Mouse (Mus musculus) embryo, embryonic 11.5 days (tissue): ENCODE measurements at regions not wholly inside any gene's neighbourhood (a gene's known extent, or its start where the extent isn't known, plus 50 kb on each side); places are given as distances from the start of the nearest gene placed in this dataset.
A peak's percentile ranks its signal among the peaks of the same experiment; 100 is the strongest.

Experiments used
- DNase-seq: peaks from one replicate; pipeline ENCODE4 v3.0.0-alpha.2; 2012; ENCODE audit warnings: low read depth, low spot score

DNA sequence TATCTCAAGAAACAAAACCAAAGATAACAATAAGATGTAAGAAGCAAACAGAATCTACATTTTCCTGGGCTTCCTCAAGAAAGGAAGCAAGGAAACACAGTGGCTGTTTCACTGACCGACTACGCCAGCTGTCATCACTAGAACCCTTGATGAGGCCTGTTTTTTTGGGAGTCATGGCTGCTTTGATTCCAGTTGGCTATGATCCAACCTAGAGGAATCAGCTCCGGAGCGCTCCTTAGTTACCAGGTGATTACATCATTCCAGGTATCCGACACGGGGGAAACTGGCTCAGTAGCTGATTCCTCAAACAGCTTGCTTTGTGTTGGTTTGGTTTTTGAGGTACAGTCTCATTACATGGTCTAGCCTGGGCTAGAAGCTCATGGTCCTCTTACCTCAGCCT, 84.1 kb upstream of the Galnt15 start:
- DNase-seq, result no peak

DNA sequence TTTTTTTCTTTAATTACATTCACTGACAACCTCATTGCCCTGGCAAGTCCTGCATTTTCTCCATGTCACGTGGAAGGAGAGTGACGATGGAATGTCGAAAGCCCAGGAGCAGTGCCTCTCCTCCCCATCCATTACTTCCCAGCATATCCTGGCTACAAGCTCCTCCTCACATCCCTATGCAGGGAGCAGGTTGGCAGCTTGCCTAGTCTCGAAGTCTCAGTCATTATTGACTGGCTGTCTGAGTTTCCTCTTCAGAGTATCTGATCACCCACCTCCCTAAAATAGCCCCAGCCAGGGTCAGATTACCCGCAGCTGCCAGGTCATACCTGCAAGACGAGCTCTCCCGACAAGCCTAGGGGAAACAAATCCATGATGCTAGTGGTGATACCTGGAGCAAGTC, 83.7 kb upstream of the Galnt15 start:
- no peak for DNase-seq

DNA sequence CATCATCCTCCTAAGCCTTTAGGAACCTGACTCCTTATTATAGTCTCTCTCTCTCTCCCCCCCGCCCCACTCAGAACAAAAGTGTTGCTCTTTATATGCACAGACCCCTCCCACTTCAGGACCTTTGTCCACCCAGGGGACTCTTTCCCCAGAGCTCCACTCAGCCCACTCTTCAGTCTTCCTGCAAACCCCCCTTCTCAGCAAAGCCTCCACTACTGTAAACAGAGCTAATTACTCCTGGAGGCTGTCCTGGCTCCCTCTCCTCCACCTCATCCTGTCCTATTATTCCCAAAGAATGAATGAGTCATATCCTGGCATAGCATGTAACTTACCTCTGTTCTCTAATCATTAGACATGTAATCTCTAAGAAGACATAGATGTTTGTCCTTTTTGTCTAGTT, 82.8 kb upstream of the Galnt15 start:
- DNase-seq, result no peak

DNA sequence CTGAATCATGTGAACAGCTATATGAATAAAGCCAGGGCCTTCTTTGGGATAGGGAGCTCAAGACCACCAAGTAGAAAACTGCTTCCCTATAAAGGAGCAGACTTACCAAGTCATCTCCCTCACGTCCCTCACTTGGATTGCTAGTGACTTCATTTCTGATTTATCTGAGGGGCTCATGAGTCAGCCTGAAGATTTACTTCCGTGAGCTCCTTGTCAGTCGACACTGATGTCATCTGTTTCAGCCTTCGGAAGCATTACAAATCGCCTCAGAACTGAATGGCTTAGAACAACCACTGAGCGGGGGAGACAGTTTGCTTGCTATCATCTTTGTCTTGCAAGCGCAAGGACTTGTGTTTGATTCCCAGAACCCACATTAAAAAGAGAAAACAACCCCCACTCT, 81.5 kb upstream of the Galnt15 start:
- DNase-seq, result no peak

DNA sequence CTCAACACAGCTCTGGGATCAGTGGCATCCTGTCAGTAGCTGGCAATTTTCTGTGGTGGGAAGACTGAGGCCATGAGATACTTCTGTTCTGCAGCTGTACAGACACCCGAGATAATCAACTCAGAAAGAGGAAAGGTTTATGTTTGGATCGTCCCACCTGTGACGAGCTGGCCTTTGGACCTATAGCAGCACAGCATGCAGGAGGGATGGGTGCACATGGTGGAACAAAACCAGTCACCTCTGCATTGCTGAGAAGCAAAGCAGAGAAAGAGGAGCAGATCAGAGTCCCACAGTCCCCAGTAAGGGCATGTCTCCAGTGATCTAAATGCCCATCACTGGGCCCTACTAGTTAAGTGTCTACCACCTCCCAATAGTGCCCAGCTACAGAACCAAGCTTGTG, 76.9 kb upstream of the Galnt15 start:
- no peak for DNase-seq

DNA sequence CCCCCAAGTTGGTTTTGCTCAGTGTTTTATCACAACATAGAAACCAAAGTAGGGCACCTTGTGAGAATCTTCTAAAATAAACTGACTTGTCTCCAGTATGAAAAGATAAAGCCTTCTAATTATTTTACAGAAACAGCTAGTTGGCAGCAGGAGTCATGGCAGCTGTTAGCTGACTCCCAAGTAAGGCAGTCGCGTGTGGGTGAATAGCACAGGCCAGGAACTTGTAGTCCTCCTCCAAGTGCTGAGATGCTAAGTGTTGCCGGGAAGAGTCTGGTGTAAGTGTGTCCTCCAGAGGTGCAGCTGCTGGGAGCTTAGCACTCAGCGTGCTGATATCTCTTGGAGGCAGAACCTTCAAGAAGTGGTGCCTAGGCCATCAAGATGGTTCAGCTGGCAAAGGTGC, 75.0 kb upstream of the Galnt15 start:
- DNase-seq, result no peak

DNA sequence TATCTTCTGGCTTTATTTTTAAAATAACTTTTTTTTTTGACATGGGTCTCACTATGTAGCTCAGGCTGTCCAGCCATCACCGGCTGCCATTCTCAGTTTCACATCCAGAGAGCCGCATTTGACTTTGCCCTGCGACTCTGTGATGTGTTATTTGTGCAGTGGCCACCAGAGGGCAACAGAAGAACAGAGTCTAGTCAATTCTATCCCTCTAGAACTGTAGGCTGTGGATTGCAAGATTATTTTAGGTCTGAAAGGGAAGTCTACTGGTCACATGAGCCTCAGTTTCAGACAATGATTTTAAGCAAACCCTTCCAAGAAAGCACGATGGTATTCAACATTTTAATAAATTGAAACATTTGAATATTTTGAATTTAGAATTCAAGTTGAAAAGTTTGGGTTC, 73.8 kb upstream of the Galnt15 start:
- peak; percentile 67 for DNase-seq

DNA sequence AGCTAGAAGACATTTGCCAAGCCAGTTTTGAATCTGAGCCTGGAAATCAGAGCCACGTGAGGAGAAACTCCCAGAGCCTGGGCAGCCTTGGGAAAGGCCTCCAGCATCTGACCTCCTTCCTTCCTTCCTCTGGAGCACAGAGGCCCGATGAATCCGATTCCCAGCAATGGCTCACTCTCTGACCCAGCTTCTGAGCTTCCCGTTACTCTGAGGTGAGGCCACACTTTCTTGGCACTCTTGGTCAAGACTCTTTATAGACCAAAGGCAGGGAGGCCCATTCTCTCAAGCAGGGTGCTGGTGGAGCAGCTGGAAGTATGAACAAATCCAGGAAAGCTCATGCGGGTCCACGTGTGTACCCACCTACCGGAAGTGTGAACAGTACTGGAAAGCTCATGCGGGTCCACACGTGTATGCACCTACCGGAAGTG, 71.6 kb upstream of the Galnt15 start:
- DNase-seq, result no peak

DNA sequence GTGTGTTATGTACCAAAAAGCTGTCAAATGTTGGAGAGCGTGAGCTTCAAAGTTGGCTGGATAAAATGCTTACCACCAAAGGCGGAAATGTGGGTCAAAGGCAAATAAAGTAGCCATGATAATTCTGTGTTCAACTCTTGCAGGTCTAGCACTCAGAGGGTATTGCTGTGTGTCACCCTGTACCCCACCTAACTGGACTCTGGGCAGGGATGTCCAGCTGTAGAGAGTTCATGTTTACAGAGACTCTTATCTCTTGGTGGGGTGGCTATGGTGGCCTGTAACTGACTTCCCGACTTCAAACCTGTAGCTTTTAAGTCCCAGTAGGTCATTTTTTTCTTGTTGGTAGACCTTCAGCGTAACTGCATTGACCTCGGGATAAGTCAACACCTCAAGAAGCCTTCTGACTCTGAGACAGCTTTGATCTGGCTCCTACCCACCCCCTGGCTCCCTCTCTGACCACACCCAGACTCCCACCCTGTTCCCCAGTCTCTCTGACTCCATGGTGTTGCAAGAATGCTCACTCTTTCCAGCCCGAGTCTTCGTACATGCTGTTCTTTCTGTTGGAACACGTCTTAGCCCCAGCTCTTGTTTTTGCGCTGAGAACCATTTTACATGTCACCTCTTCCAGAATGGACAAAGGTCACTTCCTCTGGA, 68.5 kb upstream of the Galnt15 start:
- no peak for DNase-seq

DNA sequence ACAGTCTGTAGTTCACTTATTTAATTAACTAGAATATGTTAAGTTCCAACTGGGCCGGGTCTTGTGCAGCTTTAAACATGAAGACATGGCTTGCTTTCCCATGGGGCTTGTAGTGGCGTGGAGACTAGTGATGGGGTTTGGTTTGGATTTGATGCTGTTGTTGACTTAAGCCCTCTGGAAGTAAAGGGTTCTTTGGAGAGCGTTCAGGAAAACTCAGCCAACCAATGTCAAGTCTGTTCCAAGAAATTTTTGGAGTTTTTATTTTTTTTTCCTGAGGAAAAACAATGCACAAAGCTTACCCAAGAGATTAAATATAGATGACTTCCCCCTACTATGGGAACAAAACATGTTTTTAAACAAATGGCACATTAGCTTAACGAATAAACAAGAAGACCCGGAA, 67.3 kb upstream of the Galnt15 start:
- DNase-seq, result no peak

DNA sequence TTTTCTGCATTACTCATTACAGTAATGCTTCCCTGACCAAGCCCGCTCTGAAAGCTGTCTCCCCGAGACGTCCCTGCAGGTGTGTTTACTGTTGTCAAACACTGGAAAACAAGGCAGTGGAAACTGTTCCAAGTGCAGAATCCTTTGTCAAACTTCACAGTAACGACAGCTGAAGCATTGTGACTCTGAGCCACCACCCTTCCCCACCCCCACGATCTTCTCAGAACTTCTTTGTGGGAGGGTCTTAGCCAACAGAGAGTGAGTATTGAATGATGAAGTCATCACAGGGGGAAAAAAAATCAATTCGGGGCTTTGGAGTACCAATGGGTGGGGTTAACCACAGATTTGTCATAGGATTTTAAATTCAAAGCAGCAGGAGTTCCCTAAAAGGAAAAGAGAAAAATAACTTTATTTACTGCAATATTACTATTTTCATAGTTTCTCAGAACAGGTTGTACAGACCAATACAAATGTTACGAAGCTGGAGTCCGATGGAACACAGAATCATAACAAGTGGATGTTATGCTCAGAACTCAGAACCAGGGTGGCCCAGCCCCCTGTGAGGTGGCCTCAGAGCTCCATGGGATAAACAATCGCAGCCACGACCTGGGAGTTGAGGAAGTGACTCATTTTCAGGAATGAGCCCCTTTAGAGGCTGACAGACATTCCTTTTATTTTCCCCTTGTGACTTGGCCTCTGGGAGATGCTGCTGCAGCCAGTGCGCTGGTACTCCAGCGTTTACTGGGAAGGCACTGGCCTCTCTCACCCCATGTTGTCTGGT, 65.5 kb upstream of the Galnt15 start:
- no peak for DNase-seq

DNA sequence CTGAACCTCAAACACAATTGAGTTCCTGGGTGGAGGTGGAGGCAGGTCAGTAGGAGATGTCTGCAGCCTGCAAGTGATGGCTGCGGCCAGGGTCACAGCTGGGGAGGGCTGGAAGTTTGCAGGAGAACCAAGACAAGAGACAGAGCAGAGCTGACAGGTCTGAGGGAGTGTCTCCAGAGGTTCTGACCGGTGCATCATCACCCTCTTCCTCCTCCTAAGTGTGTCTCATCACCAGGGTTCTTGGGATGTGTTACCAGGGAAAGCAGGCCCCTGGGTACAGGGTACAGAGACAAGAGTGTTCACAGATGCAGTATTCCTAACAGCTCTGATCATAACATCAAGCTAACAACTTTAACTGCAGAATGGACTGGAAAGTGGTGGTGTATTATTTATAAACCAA, 64.7 kb upstream of the Galnt15 start:
- no peak for DNase-seq

DNA sequence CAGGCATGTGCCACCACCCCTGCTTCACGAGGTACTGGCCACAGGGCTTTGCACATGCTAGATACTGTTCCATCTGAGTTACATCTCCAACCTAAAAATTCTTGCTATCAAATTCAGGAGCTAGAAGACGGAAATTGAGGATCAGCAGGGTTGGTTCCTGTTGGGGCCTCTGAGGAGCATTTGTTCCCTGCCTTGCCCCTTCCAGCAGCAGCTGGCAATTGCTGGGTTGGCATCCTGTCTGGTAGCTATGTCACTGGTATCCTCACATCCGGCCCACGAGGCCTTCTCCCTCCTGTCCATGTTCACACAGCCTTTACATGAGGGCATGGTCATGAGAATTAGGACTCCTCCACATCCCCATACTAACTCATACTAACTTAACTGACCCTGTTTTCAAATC, 64.0 kb upstream of the Galnt15 start:
- DNase-seq, result no peak

DNA sequence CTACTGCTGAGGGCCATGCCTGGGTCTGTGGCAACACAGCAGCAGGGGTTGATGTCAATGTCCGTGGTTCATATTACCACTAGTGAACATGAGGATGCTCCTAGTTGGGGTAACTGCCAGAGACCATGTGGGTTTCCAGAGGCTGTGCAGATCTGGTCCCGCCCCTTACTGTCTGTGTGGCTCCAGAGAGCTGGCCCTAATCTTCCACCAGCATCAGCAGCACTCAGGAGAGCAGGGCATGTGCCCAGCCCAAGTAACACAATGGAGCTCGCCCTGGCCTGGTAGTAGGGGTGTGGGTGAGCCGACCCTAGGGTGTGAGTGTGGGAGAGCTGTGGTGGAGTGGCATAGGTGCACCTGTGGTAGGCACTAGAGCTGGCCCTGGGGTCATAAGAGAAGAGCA, 59.3 kb upstream of the Galnt15 start:
- DNase-seq, result no peak

DNA sequence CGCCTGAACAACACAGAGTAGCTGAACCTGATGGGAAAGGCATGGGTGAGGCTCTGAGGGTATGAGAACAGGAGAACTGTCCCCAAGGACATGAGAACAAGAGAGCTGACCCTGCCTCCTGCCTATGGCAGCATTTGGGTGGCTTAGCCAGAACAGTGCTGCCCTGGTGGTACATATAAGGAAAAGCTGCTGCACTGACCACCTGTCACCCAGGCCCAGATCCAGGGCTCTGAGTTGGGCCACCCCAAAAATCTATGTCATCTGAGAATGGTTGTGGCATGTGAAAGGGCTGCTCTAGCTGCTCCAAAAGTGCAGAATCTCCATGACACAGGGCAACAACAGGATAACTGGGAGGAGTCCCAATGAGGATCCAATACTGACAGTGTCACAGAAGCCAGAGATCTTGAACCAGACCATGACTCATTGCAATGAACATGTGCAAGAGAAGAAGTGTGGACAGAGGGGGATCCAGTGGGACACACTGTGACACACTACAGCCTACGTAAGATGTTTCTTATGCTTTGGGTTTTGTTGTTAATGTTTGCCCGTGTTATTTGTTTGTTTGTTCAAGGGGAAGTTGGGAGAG, 58.5 kb upstream of the Galnt15 start:
- no peak for DNase-seq

DNA sequence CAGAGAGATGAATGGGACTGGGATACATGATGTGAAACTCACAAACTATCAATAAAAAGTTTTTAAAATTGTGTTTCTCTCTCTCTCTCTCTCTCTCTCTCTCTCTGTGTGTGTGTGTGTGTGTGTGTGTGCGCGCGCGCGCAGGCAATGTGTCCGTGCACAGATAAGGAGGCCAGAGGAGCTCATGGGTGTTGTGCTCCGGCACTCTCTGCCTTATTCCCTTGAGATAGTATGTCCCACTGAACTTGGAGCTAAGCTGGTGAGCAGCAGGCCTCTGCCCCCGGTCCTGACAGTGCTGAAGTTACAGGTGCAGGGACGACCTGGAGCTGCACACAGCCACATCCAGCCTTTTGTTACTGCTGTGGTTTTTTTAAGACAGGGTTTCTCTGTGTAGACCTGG, 57.9 kb upstream of the Galnt15 start:
- no peak for DNase-seq

DNA sequence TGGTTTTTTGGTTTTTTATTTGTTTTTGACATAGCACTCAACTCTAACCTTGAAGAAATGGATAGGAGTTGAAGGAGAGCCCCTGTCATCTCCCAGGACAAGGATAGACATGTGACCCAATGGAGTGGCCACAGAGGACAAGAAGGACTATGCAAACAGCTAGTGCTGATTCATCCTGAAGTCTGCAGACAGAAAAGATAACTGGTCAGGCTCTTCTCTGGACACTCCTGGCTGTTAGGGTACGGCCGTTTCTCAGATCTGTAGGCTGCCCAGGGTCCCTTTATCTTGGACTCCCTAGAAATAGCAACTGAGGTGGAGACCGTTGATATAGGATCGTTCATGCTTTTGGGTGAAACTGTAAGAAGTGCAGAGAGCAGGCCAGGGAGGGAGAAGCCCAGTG, 55.1 kb upstream of the Galnt15 start:
- no peak for DNase-seq

DNA sequence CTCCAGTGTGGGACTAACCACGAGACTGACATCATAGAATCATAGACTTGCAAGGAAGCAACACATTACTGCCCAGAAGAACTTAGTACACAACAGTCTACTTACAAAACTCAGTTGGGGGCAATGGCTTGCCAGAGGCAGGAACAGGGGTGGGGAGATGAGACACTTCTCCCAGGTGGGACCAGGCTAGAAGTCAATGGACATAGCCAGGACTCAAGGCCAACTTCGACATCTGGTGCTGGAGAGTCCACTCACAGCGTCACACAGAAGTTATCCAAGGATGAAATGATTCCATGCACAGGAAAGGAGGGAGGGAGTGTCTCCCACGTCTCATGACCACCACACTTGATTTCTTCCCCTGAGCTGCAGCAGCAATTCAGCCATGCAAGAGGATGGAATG, 50.6 kb upstream of the Galnt15 start:
- no peak for DNase-seq

DNA sequence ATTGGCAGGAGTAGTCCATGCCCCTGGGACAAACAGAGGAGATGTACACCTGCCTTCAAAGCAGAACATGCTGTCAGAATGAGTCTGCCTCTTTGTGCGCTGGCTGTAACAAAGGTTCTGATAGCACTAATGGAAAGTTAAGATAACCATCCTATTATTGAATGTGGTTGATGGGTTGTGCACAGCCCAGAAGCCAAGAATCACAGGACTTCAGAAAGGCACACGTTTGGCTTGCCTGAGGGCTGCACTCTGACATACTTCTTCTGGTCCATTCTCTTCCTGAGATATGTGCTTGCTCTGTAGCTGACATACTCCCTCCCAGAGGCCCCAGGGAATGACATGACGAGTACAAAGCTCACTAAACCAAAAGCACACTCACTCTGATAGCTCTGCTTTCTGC, 50.1 kb upstream of the Galnt15 start:
- no peak for DNase-seq
